Mouse (Mus musculus) liver, postnatal 0 days (tissue): ENCODE data around the gene Rmnd5a.

ENCODE experiments used
- CTCF ChIP-seq: sonication (generic); IDR thresholded peaks from 2 replicates; pipeline ENCODE4 v1.5.1; 2016; ENCODE audit warnings: antibody characterized with exemption, low read depth
- EP300 ChIP-seq: IDR thresholded peaks from 2 replicates; pipeline ENCODE4 v1.6.1; 2016; ENCODE audit warnings: antibody characterized with exemption, low read depth, mild to moderate bottlenecking

DNA sequence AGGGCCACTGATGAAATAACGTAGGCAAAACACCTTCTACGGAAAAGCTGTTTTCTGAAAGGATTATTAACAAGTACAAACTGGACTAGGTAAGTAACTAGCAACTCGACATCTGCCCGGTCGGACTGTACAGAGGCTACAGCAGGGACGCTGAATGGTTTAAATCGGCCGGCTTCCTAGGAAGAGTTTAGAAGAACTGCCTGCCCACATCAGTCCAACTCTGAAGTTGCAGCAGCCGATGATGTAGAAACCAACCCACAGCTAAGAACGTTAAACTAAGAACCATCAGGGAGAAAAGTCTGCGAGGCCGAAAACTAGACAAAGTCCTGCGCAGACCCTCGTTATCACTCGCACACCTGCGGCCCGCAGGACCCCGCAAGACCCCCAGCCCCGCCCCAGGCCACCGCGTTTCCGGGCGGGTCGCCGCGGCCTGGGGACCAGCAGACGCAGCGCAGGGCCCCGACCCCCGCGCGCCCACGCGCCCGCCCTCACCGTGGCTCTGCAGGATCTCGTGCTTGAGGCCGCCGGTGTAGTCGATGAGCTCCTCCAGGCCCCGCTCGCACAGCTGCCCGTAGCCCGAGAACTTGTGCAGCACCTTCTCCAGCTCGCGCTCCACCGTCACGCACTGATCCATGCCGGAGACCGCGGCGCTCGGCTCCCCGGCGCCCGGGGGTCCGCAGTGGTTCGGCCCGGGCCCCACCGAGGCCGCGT, 776 bp downstream of the Rmnd5a start:
- TF ChIP-seq CTCF (no peak), EP300 (no peak)
